Mouse (Mus musculus) limb, embryonic 10.5 days (tissue): Measurements from ENCODE around the gene Ppif. TPM values are rescaled to one million over a fixed set of nuclear protein-coding genes. Genes with fewer than 3 reads are reported as not detected.
A peak's percentile ranks its signal among the peaks of the same experiment; 100 is the strongest.

Experiments used
- DNase-seq: peaks from one replicate; pipeline ENCODE4 v3.0.0-alpha.2; 2017; ENCODE audit warnings: low spot score
- H3K27ac ChIP-seq: fragments of 300-500 bp; sonication (generic); 2 replicates; pipeline ENCODE4 v1.5.1; 2016; ENCODE audit warnings: mild to moderate bottlenecking
- H3K27me3 ChIP-seq: fragments of 300-500 bp; sonication (generic); 2 replicates; pipeline ENCODE4 v1.6.1; 2016; ENCODE audit warnings: low read depth, mild to moderate bottlenecking; ENCODE audit not compliant: poor library complexity, severe bottlenecking
- H3K36me3 ChIP-seq: fragments of 300-500 bp; sonication (generic); 2 replicates; pipeline ENCODE4 v1.6.1; 2016; ENCODE audit warnings: mild to moderate bottlenecking, moderate library complexity
- H3K4me1 ChIP-seq: fragments of 300-500 bp; sonication (generic); 2 replicates; pipeline ENCODE4 v1.6.1; 2016
- H3K4me3 ChIP-seq: fragments of 300-500 bp; sonication (generic); 2 replicates; pipeline ENCODE4 v1.5.1; 2016; ENCODE audit warnings: mild to moderate bottlenecking, moderate library complexity
- H3K9me3 ChIP-seq: fragments of 300-500 bp; sonication (generic); replicated peaks from 2 replicates; pipeline ENCODE4 v1.6.1; 2016; ENCODE audit warnings: mild to moderate bottlenecking
- WGBS: fragments of 180-500 bp; shearing (Covaris S2); methylation state at CpG from one replicate; pipeline ENCODE4 v1.1.7; 2016; 5-methylcytosine and 5-hydroxymethylcytosine counted together
- polyA plus RNA-seq: library from polyadenylated mRNA; unstranded; fragments of >200 nt; fragmentation: Nextera tagmentation; extraction: Ambion mirVana; gene quantifications from 2 replicates; pipeline ENCODE4 v1.2.1, GENCODE M21; 2016

Ppif gene
- 56.8 and 67.3 TPM in 2 replicates for polyA plus RNA-seq

DNA sequence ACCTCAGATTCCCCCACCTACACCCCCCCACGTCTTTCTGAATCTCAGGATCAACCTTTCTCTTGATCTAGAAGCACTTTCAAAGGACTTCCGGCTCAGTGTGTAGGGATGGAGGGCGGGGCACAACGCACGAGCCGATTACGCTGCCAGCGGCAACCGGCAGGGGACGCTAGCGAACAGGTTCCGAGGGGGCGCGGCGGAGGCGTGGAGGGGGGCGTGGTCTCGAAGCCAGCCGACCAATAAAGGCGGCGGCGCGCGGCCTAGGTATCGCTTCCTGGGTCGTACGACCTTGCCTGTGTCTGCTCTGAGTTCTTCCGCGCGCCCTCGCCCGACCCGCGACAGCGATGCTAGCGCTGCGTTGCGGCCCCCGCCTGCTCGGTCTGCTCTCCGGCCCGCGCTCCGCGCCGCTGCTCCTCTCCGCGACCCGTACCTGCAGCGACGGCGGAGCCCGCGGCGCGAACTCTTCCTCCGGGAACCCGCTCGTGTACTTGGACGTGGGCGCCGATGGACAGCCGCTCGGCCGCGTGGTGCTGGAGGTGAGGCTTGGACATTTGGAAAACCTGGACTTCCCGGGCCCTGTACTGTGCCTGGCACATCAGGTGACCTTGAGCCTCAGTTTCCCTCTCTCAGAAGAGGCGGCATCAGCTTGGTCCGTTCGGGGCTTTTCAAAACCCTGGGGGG, at the start of gene Ppif:
Gene Ppif (plus strand): TSS at position 267 of the 681 bp plus-strand sequence.
- peak; percentile 100 for DNase-seq
- Histone ChIP-seq H3K27ac (peak within 1 kb of the TSS; percentile 89), H3K27me3 (no peaks in the 10 kb centered on the region), H3K9me3 (no peaks in the 10 kb centered on the region), H3K36me3 (peaks cover 34% of the 10 kb centered on the region), H3K4me1 (peaks cover 34% of the 10 kb centered on the region), H3K4me3 (peak within 1 kb of the TSS; percentile 79)
- under 1% methylated on average over 70 of the region's 70 CpGs for WGBS

DNA sequence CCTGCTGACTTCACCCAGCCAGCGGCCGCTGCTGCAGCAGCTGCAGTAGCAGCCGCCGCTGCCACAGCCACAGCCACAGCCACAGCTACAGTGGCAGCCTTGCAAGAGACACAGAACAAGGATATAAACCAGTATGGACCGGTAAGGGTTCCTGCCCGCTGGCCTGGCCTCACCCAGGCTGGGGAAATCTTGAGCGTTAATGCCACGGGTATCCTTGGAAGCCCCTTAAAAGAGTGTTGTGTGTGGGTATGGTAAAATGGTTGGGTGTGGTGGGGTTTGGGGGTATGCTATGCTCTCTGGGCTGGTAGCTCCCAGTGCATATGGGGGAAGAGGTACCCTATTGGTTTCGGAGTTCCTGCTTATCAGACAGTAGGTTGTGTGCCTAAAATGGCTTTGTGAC, 48.2 kb upstream of the Ppif start:
- Histone ChIP-seq H3K4me1 (no peaks in the 10 kb centered on the region), H3K27me3 (no peaks in the 10 kb centered on the region), H3K4me3 (no peak overlapping the region), H3K9me3 (no peaks in the 10 kb centered on the region), H3K27ac (no peak overlapping the region), H3K36me3 (peaks cover 100% of the 10 kb centered on the region)
- WGBS, result 92% methylated on average over 9 of the region's 9 CpGs
- DNase-seq, result no peak

DNA sequence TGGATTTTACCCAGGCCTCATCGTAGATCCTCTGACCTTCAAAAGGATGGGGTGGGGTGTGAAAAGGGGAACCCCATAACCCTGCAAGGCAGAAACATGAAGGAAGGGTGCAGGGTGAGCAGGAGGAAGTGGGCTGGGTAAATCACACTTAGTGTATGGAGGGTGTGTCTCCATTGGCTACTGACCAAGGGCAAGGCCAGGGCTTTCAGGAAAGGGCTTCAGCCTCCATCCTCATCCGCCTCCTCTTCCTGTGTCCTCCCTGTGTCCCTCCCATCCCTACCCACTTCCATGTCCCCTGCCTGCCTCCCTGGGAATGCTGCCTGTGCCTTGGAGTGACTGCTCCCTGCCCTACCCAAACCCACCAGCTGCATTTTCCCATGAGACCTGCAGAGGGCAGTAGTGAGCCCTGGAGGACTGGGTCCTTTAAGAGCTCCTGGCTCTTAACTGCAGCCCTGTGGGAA, 47.8 kb upstream of the Ppif start:
- Histone ChIP-seq H3K27me3 (no peaks in the 10 kb centered on the region), H3K4me1 (no peaks in the 10 kb centered on the region), H3K27ac (no peak overlapping the region), H3K36me3 (peaks cover 100% of the 10 kb centered on the region), H3K9me3 (no peaks in the 10 kb centered on the region), H3K4me3 (no peak overlapping the region)
- WGBS, result 82% methylated on average over 2 of the region's 2 CpGs
- peak; percentile 65 for DNase-seq

DNA sequence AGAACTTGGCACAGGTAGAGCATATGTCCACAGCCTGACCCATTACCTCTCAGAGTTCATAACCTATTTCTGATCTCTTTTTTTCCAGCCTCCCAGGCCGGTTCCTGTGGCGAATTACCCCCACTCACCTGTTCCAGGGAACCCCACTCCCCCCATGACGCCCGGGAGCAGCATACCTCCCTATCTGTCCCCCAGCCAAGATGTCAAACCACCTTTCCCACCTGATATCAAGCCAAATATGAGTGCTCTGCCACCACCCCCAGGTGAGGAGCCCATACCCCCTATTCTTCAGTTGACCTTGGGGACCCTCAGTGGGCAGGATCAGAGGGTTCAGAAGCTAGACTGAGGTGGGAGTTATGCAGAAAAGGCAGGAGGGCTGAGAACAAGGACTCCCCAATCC, 42.8 kb upstream of the Ppif start:
- Histone ChIP-seq H3K9me3 (no peaks in the 10 kb centered on the region), H3K27me3 (no peaks in the 10 kb centered on the region), H3K4me1 (no peaks in the 10 kb centered on the region), H3K4me3 (no peak overlapping the region), H3K36me3 (peaks cover 100% of the 10 kb centered on the region), H3K27ac (no peak overlapping the region)
- no peak for DNase-seq
- WGBS, result 88% methylated on average over 4 of the region's 4 CpGs

DNA sequence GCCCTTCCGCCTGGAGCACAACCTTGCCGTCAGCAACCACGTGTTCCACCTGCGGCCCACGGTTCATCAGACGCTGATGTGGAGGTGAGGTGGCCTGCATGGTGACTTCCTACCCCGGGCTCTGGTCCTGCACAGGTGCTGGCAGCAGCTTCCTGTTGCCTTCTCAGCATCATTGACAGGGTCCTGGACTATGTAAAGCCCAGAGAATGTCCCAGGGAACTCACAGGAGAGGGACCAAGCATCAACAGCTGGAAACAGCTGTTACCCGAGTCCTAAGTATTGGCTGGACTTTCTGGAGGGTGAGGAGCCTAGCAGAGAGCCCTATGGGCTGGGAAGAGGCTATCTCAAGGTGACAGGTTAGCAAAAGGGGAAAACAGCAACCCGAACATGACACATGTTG, 42.0 kb upstream of the Ppif start:
- Histone ChIP-seq H3K27me3 (no peaks in the 10 kb centered on the region), H3K4me1 (no peaks in the 10 kb centered on the region), H3K27ac (no peak overlapping the region), H3K9me3 (no peaks in the 10 kb centered on the region), H3K4me3 (no peak overlapping the region), H3K36me3 (peaks cover 100% of the 10 kb centered on the region)
- no peak for DNase-seq
- WGBS, result 89% methylated on average over 9 of the region's 9 CpGs

DNA sequence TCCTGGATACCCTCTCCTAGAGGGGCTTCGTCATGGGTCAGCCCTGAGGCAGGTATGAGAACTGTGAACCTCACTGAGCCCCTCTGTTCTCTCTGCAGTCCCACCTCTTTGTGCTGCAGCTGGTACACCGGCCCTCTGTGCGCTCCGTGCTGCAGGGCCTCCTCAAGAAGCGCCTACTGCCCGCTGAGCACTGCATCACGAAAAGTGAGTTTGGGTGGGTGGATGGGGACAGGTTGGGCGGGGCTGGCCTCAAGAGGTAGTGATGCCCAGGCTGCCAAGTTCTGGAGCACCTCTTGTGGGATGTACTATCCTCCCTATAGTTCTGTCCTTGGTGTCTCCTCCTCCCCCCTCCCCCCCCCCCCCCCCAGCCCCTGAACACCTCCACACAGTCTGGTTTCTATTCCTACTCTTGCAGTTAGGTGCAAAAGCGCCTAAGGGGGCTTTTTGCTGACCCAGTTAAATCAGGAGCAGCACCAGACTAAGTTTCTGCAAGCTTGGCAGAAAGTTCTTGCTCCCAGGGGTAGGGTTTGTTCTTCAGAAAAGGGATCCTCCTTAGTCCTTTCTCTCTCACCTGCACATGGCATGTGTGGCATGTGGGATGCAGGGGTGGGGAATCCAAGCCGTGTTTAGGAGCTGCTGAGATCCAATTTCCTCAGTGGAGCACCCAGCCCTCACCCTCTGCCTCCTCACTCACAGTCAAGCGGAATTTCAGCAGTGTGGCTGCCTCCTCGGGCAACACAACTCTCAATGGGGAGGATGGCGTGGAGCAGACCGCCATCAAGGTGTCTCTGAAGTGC, 39.4 kb upstream of the Ppif start:
- no peak overlapping the region for H3K4me3 ChIP-seq
- WGBS, result 94% methylated on average over 14 of the region's 14 CpGs
- H3K27ac ChIP-seq, result no peak overlapping the region
- peaks cover 100% of the 10 kb centered on the region for H3K36me3 ChIP-seq
- no peaks in the 10 kb centered on the region for H3K9me3 ChIP-seq
- H3K4me1 ChIP-seq, result no peaks in the 10 kb centered on the region
- DNase-seq, result no peak
- no peaks in the 10 kb centered on the region for H3K27me3 ChIP-seq

DNA sequence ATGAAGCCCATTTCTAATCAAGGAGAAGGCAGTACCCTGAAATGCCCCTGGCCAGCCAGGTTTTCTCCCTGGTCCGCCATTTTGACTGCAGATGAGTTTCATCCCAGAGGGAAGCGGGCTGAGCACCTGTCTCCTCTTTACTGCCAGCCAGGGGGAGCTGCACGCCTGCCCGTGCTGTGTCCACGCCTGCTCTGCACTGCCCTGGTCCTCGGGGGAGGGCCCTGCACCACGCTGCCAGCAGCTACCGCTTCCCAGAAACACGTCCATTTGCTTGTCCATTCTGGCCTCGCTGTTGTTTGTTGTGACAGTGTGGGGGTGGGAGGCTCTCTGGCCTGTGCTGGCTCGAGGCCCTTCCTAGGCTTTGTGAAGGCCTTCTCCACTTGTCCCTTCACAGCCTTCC, 33.3 kb upstream of the Ppif start:
- H3K9me3 ChIP-seq, result no peaks in the 10 kb centered on the region
- H3K36me3 ChIP-seq, result peaks cover 100% of the 10 kb centered on the region
- no peaks in the 10 kb centered on the region for H3K4me1 ChIP-seq
- no peaks in the 10 kb centered on the region for H3K27me3 ChIP-seq
- no peak overlapping the region for H3K27ac ChIP-seq
- 69% methylated on average over 11 of the region's 11 CpGs for WGBS
- no peak overlapping the region for H3K4me3 ChIP-seq
- no peak for DNase-seq

DNA sequence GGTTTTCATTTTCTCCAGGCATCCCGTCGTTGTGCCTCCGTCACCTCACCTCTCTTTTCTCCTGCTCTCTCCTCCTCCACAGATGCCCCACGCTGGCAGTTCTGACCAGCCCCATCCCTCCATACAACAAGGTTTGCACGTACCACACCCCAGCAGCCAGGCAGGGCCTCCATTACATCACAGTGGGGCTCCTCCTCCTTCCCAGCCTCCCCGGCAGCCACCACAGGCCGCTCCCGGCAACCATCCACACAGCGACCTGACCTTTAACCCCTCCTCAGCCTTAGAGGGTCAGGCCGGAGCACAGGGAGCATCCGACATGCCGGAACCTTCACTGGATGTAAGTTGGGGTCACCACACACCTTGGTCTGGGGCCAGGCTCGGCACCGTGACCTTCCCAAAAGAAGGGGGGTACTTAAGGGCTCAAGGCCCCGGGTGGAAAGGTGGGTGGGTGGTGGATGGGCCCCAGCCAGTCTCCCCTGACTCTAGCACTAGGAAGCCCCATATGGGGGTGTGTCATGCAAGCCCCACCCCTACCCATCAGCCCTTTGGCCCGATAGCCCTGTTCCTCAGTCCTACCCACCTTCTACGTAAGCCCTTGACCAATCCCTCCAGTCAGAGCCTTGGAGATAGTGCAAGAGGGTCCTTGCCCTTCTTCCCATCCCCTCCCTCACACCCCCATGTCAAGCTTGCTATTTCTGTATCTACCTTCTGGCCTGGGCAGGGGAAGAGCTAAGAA, 32.6 kb upstream of the Ppif start:
- Histone ChIP-seq H3K9me3 (no peaks in the 10 kb centered on the region), H3K27ac (no peak overlapping the region), H3K4me1 (no peaks in the 10 kb centered on the region), H3K4me3 (no peak overlapping the region), H3K36me3 (peaks cover 100% of the 10 kb centered on the region), H3K27me3 (no peaks in the 10 kb centered on the region)
- DNase-seq, result no peak
- 81% methylated on average over 17 of the region's 17 CpGs for WGBS

DNA sequence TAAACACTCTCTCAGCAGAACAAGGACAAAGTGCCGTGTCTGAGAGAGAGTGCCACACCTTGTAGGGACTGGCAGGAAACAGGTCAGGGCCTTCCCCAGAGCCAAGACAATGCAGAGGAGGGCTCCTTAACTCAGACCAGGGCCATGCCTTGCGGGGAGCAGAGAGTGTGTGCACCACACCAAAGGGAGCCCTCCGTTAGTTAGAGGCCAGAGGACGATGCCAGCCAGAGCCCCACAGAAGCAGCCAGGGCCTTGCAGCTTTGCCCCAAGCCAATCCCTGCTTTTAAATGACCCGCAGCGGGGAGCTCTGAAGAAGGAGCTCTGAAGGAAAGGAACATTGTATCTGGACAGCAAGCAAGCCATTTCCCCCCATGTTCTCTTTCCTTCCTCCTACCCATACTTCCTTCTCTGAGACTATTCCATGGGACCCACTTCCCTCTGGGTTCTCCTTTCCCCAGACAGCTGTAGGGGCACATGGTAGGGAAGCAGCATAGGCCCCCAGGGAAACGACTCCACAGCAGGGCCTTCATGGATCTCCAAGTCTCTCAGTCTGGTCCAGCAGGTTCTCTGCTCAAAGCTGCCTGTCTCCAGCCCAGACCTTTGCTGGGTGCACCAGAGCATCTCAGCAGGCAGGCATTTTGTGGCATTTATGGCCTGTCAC, 30.2 kb upstream of the Ppif start:
- Histone ChIP-seq H3K27ac (no peak overlapping the region), H3K4me3 (no peak overlapping the region), H3K4me1 (no peaks in the 10 kb centered on the region), H3K9me3 (no peaks in the 10 kb centered on the region), H3K27me3 (no peaks in the 10 kb centered on the region), H3K36me3 (peaks cover 91% of the 10 kb centered on the region)
- no peak for DNase-seq
- whole genome bisulfite sequencing, result 89% methylated on average over 7 of the region's 7 CpGs

DNA sequence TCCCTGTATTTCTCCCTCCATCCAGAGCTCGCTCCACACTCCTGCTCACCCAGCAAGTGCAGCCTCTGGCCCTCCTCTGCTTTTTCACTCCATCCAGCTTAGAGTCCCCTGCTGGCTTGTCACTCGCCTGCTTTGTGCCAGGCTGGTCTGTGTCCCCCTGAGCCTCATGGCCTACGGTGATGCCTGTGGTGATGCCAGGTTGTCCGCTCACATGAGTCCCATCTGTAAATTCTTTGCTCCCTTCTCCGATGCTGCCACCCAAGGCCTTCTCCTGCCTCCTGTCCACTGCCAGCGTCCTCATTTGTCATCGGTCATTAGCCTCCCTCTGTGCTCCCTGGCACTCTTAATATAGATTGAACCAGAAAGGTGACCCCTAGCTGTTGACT, 29.7 kb upstream of the Ppif start:
- Histone ChIP-seq H3K36me3 (peaks cover 90% of the 10 kb centered on the region), H3K27me3 (no peaks in the 10 kb centered on the region), H3K27ac (no peak overlapping the region)

DNA sequence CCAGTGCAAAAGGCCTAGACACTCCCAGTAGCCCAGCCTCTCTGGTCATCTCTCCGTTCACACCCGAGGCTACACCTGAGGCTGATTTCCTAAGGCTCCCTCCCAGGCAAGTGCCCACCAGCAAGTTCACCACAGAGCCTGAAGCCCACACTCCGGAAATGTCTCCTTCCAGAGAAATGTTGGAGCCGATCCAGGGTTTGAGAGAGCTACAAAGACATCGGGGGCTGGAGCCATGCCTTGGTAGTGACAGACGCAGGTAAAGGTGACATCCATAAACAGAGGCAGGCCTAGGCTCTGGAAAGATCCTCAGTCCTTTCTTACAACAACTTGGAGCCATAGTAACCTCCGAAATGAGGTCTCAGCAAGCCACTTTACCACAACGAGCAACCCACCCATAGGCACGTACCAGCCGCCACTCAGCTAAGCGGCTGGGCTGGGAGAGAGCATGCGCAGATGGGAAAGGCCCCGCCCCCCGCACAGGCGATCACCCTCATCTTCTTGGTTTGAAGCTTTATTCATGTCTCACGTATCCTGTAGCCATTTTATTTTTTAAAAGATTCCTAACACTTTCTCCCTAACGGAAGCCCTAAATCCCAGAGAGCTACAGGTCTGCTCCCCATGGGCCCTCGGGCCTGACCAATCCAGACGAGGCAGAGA, 28.5 kb upstream of the Ppif start:
- Histone ChIP-seq H3K27ac (0 out of 2 replicates have a peak overlapping the region, but pooled peaks have one; percentile 22), H3K36me3 (peaks cover 79% of the 10 kb centered on the region), H3K4me3 (no peak overlapping the region), H3K4me1 (no peaks in the 10 kb centered on the region), H3K9me3 (no peaks in the 10 kb centered on the region), H3K27me3 (no peaks in the 10 kb centered on the region)
- 72% methylated on average over 19 of the region's 19 CpGs for WGBS
- no peak for DNase-seq

More for the DNA sequence above, 29.7 kb upstream of the Ppif start:
- Histone ChIP-seq H3K9me3 (no peaks in the 10 kb centered on the region), H3K4me1 (no peaks in the 10 kb centered on the region), H3K4me3 (no peak overlapping the region)
- no peak for DNase-seq
- 86% methylated on average over 7 of the region's 7 CpGs for WGBS

DNA sequence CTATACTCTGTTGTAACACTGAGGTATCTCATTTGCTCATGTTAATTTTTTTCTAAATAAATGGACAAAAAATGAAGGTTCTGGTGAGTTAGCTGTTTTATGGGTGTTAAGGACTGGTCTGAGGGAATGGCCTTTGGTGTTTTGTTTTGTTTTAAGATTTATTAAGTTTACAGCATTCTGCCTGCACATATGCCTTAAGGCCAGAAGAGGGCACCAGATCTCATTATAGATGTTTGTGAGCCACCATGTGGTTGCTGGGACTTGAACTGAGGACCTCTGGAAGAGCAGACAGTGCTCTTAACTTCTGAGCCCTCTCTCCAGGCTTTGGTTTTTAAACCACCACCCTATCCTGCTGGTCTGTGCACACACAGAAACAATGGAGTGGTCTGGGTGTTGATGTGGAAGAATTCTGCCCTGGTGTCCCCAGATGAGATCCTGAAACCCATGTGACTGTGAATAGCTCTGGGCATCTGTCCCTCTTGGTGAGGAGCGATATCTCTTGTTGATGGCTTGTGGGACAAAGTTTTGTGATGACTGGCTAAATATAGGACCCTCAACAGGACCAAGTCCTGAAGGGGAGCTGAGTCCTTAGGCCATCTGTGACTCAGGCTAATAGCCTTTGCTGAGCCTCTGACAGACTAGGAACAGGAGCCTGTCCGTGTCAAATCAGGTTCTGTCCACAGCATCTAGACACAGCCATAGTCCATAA, 27.1 kb upstream of the Ppif start:
- no peak overlapping the region for H3K27ac ChIP-seq
- no peak for DNase-seq

More for the DNA sequence above, 27.1 kb upstream of the Ppif start:
- no peaks in the 10 kb centered on the region for H3K27me3 ChIP-seq
- no peak overlapping the region for H3K4me3 ChIP-seq
- WGBS, result 86% methylated on average over 2 of the region's 2 CpGs
- no peaks in the 10 kb centered on the region for H3K9me3 ChIP-seq
- H3K4me1 ChIP-seq, result no peaks in the 10 kb centered on the region
- peaks cover 65% of the 10 kb centered on the region for H3K36me3 ChIP-seq
